Mouse (Mus musculus) bone marrow macrophage, adult 2 months (primary cell): Measurements from ENCODE around the gene Cx3cl1.

Source experiments
- CTCF ChIP-seq: IDR thresholded peaks from 2 replicates; pipeline ENCODE4 v1.5.1; 2012; ENCODE audit warnings: low read depth, mild to moderate bottlenecking, low read length, moderate library complexity
- POLR2A ChIP-seq: IDR thresholded peaks from 2 replicates; pipeline ENCODE4 v1.6.1; 2012; ENCODE audit warnings: mild to moderate bottlenecking, low read depth, low read length, borderline replicate concordance

DNA sequence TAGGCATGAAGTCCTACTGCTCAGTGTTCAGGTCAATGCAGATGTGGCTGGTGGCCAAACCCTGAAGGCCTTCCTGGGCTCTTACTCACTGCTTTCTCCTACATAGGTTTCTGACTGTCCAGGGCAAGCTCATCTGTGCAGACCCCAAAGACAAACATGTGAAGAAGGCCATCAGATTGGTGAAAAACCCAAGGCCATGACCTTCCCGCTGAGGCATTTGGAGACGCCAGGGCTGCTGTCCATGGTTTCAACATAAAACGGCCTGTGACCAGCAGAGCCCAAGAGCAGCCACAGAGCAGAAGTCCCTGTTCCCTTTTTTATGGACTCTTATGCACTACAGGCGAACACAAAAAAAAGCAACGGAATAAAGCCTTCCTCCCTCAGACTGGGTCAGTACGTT, 39.8 kb downstream of the Cx3cl1 start:
- TF ChIP-seq POLR2A (no peak), CTCF (no peak)
